Mouse (Mus musculus) small intestine, adult 2 months (tissue): ENCODE data around the gene Olfr874.

Source experiments
- CTCF ChIP-seq: fragments of 200-500 bp; IDR thresholded peaks from 2 replicates; pipeline ENCODE4 v1.5.1; 2012; ENCODE audit warnings: low read depth, mild to moderate bottlenecking, control low read depth, inconsistent platforms, low read length, moderate library complexity, mixed read lengths; ENCODE audit not compliant: insufficient replicate concordance, insufficient read length; ENCODE audit errors: extremely low read depth
- POLR2A ChIP-seq: fragments of 200-500 bp; IDR thresholded peaks from 2 replicates; pipeline ENCODE4 v1.6.1; 2012; ENCODE audit warnings: low read depth, mild to moderate bottlenecking, control low read depth, inconsistent platforms, low read length, moderate library complexity

- no peak for TF ChIP-seq CTCF
- no peak for TF ChIP-seq POLR2A
Measured at GRCm38 (mm10) chr9:37771759-37772158, 26.9 kb downstream of the Olfr874 start, which contains the start of gene Olfr875.
